Mouse (Mus musculus): ENCODE measurements around the gene Adprm.

GRCm38 (mm10) chr11:67022354-67023115 lies 29.9 kb downstream of the Adprm start:
- peak; percentile 73 for TF ChIP-seq CTCF (IDR thresholded peaks at IDR 0.05; ENCODE audit: low read depth)
- no peak for TF ChIP-seq EP300 (optimal IDR thresholded peaks at IDR 0.05)

All from stomach, postnatal 0 days (tissue).